ENCODE assay signal across 8 mouse cellular contexts in genomic region chr17:35700371-35700961, GRCm38 (mm10). TPM values are rescaled to one million over a fixed set of nuclear protein-coding genes. Genes with fewer than 3 reads are reported as not detected.
DNase-seq lines count a peak whose midpoint lies in the region; ATAC-seq lines count a peak whose summit lies in the region.

No protein-coding gene starts in this region.

- peak overlapping the region; percentile 62 for H3K4me3 ChIP-seq in intestine, embryonic 14.5 days (ENCODE audit: low read depth, low read length)
- peak overlapping the region; percentile 89 for H3K4me3 ChIP-seq in megakaryocyte, embryonic 14.5 days (replicated peaks)

- ATAC-seq in intestine, embryonic 14.5 days (replicated peaks; ENCODE audit: low FRiP score, low TSS enrichment, low read depth): peak; percentile 62

- peak overlapping the region; percentile 60 for H3K9ac ChIP-seq in intestine, embryonic 14.5 days (ENCODE audit: low read length)

- H3K27ac ChIP-seq in intestine, embryonic 14.5 days (ENCODE audit: low read depth): peak overlapping the region; percentile 96

- peak; percentile 58 for DNase-seq in T-cell, adult 2 months (ENCODE audit: low spot score)
- DNase-seq in cerebellum, postnatal 36 days: peak; percentile 81 to 87
- DNase-seq in gastrocnemius, postnatal 25 days: peak; percentile 91
- peak; percentile 89 for DNase-seq in intestine, embryonic 14.5 days (ENCODE audit: low spot score)
- DNase-seq in left cerebral cortex, postnatal 10 days (ENCODE audit: extremely low spot score in 1 of 2, low spot score in 2 of 2): peak; percentile 63 to 89
- peak; percentile 79 for DNase-seq in right cerebral cortex, postnatal 4 days
- no peak for DNase-seq in natural killer cell, adult 2 months (ENCODE audit: low spot score in 2 of 2)

- intact Hi-C loops in left cerebral cortex, postnatal 10 days (cut with DNase I): no loop called here

- WGBS in intestine, embryonic 14.5 days: under 1% methylated on average over 28 of the region's 66 CpGs

- H3K9me3 ChIP-seq in intestine, embryonic 14.5 days (ENCODE audit: control insufficient read depth, low read length): peaks cover under 1% of the 10 kb centered on the region; the same call in 1 of the 2 replicates
- H3K9me3 ChIP-seq in megakaryocyte, embryonic 14.5 days: peaks cover 12% of the 10 kb centered on the region

- H3K4me1 ChIP-seq in intestine, embryonic 14.5 days (replicated peaks; ENCODE audit: control insufficient read depth, insufficient read depth, low read length): peaks cover 37% of the 10 kb centered on the region
- peaks cover 45% of the 10 kb centered on the region for H3K4me1 ChIP-seq in megakaryocyte, embryonic 14.5 days

- no peaks in the 10 kb centered on the region for H3K27me3 ChIP-seq in intestine, embryonic 14.5 days (replicated peaks; ENCODE audit: control insufficient read depth, insufficient read depth, low read length)
- peaks cover 88% of the 10 kb centered on the region for H3K27me3 ChIP-seq in megakaryocyte, embryonic 14.5 days (replicated peaks)

- H3K36me3 ChIP-seq in intestine, embryonic 14.5 days (ENCODE audit: control insufficient read depth, insufficient read depth, low read length): peaks cover under 1% of the 10 kb centered on the region; the same call in 1 of the 2 replicates
- no peaks in the 10 kb centered on the region for H3K36me3 ChIP-seq in megakaryocyte, embryonic 14.5 days (replicated peaks; ENCODE audit: low read length)

- peak overlapping the region; percentile 78 for H3K4me2 ChIP-seq in intestine, embryonic 14.5 days (ENCODE audit: low read length)

RNA-seq across cellular contexts. Expression of gene Ddr1, which starts 4.0 kb away (rescaled TPM):
- total RNA-seq in gastrocnemius, postnatal 25 days (2021): 10 to 100 TPM; 14.1 to 16.1 TPM
- polyA plus RNA-seq in intestine, embryonic 14.5 days (2014; fragmentation: Nextera tagmentation; extraction: Ambion mirVana): 44.6 and 45.1 TPM in 2 replicates
- 10 to 100 TPM; 39.6 to 40.1 TPM for total RNA-seq in left cerebral cortex, postnatal 10 days (2021)
- polyA plus RNA-seq in megakaryocyte, embryonic 14.5 days (2012; ENCODE audit: insufficient read depth, low replicate concordance): not detected in 2 replicates

RNA-seq across cellular contexts. Expression of gene Gtf2h4, which starts 26.9 kb away (rescaled TPM):
- total RNA-seq in gastrocnemius, postnatal 25 days (2021): 10 to 100 TPM; 14.7 to 15.3 TPM
- polyA plus RNA-seq in intestine, embryonic 14.5 days (2014; fragmentation: Nextera tagmentation; extraction: Ambion mirVana): 47.2 and 49.9 TPM in 2 replicates
- total RNA-seq in left cerebral cortex, postnatal 10 days (2021): 10 to 100 TPM; 23.5 to 24.1 TPM
- polyA plus RNA-seq in megakaryocyte, embryonic 14.5 days (2012; ENCODE audit: insufficient read depth, low replicate concordance): 7.8 and 10.8 TPM in 2 replicates

RNA-seq across cellular contexts. Expression of gene Vars2, which starts 33.1 kb away (rescaled TPM):
- total RNA-seq in gastrocnemius, postnatal 25 days (2021): 10 to 100 TPM in 1 of 2 experiments, 1 to 10 TPM in 1; 9.9 to 14.7 TPM
- 16.0 and 18.1 TPM in 2 replicates for polyA plus RNA-seq in intestine, embryonic 14.5 days (2014; fragmentation: Nextera tagmentation; extraction: Ambion mirVana)
- 10 to 100 TPM; 31.2 to 42.6 TPM for total RNA-seq in left cerebral cortex, postnatal 10 days (2021)
- 42.1 and 49.7 TPM in 2 replicates for polyA plus RNA-seq in megakaryocyte, embryonic 14.5 days (2012; ENCODE audit: insufficient read depth, low replicate concordance)

RNA-seq across cellular contexts. Expression of gene Mucl3, which starts 57.0 kb away (rescaled TPM):
- not detected for total RNA-seq in gastrocnemius, postnatal 25 days (2021)
- polyA plus RNA-seq in intestine, embryonic 14.5 days (2014; fragmentation: Nextera tagmentation; extraction: Ambion mirVana): 0.39 and 0.77 TPM in 2 replicates
- not detected for total RNA-seq in left cerebral cortex, postnatal 10 days (2021)
- not detected in 2 replicates for polyA plus RNA-seq in megakaryocyte, embryonic 14.5 days (2012; ENCODE audit: insufficient read depth, low replicate concordance)

Comparison
In these comparisons a context has a peak if more than half of its experiments do, and no peak if none do; other contexts are left out.
1. DNase-seq: peak in T-cell, adult 2 months (single experiment), cerebellum, postnatal 36 days (2 of 2), gastrocnemius, postnatal 25 days (single experiment), intestine, embryonic 14.5 days (single experiment), left cerebral cortex, postnatal 10 days (2 of 2) and right cerebral cortex, postnatal 4 days (single experiment); none in natural killer cell, adult 2 months (0 of 2).